Mouse (Mus musculus): ENCODE measurements around the gene Pomgnt1.

Gene Pomgnt1

GRCm38 (mm10) chr4:116123602-116124519 is at the start of gene Pomgnt1, which contains the start of gene Rad54l:
Pomgnt1 (plus strand) TSS chr4:116123840.
Rad54l (minus strand) TSS chr4:116123690.
- DNase-seq (ENCODE audit: low spot score) = peak; percentile 80

GRCm38 (mm10) chr4:116074145-116074675 is 49.4 kb upstream of the Pomgnt1 start:
- no peak for DNase-seq (ENCODE audit: low spot score)

- DNase-seq (ENCODE audit: low spot score) = peak; percentile 95
Measured at GRCm38 (mm10) chr4:116074861-116075620, 48.6 kb upstream of the Pomgnt1 start, which contains the start of the genes Uqcrh and Lrrc41. Uqcrh (minus strand) TSS chr4:116075071. Lrrc41 (plus strand) TSS chr4:116075269.

GRCm38 (mm10) chr4:116075631-116076368 is 47.8 kb upstream of the Pomgnt1 start:
- DNase-seq (ENCODE audit: low spot score) = peak; percentile 76

GRCm38 (mm10) chr4:116076369-116077231 is 47.0 kb upstream of the Pomgnt1 start:
- peak; percentile 46 for DNase-seq (ENCODE audit: low spot score)

GRCm38 (mm10) chr4:116077240-116078095 is 46.2 kb upstream of the Pomgnt1 start:
- no peak for DNase-seq (ENCODE audit: low spot score)

DNA sequence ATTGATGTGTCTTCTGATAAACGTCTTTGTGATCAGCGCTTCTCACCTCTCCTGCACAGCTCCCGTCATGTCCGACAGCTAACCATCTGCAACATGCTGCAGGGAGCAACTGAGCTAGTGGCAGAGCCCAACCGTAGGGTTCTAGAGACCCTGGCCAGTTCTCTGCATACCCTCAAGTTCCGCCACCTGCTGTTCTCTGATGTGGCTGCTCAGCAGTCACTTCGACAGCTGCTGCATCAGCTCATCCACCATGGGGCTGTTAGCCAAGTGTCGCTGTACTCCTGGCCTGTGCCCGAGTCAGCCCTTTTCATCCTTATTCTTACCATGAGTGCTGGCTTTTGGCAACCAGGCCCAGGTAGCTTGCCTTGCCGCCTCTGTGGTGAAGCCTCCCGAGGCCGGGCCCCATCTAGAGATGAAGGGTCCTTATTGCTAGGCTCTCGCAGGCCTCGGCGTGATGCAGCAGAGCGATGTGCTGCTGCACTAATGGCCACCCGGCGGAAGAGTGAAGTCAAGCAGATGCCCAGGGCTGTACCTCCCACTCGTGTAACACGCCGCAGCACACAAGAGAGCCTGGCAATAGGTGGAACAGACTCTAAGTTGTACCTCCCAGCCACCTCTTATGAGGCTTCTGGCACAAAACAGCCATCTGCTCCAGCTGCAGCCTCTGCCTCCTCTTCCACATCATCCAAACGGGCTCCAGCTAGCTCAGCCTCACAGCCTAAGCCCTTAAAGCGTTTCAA is 35.0 kb upstream of the Pomgnt1 start:
- no peak for DNase-seq (ENCODE audit: low spot score)

DNA sequence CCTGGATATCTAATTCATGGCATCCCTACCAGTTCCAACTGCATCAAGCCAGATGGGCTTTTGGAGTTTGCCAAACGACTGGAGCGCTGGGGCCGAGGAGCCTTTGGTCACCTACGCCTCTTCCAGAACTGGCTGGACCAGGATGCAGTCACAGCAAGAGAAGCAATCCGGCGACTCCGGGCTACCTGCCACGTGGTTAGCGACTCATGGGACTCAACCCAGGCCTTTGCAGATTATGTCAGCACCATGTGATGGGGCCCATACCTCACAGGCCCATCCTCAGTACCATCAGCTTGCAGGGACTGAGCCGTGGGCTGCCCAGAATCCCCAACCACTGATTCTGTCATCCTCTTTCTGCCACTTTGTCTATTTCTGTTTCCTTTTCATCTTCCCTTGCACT is 27.3 kb upstream of the Pomgnt1 start:
- DNase-seq (ENCODE audit: low spot score) = no peak

DNA sequence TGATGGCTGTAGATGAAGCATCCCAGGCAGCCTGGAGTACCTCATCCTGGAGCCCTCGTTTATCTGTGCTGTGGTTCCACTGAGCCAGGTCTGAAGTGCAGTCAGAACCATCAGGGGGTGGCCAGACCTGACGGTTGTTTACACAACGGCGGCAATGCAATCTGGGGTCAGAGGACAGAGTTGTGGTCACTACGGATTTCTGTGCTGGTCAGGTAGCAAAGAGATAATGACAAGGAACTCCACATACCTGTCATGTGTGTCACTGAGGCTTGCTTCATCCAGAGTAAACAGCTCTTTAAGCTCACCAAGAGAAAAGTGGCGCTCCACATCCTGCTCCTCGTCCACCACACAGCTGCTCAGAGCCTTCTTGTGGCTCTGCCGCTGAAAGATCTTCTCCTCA is 26.4 kb upstream of the Pomgnt1 start:
- DNase-seq (ENCODE audit: low spot score) = peak; percentile 29

GRCm38 (mm10) chr4:116100959-116101358 is 22.7 kb upstream of the Pomgnt1 start:
- no peak for DNase-seq (ENCODE audit: low spot score)

DNA sequence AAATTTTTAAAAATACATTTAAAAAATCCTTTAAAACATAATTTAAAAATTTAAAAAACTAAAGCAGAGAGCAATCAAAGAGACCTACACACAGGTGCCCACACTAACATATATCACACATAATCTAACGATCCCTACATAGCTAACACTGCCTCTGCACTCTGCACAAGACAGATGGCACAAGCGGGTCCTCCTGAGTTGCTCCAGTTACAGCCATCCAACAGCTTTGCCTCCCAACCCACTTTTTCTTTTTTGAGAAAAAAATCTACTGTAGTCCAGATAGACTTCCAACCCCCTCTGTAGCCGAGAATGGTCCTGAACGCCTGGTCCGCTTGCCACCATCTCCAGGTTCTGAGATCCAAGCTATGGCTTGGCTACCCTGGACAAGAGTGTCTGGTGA is 18.4 kb upstream of the Pomgnt1 start:
- DNase-seq (ENCODE audit: low spot score) = no peak

GRCm38 (mm10) chr4:116110695-116111094 is 12.9 kb upstream of the Pomgnt1 start:
- DNase-seq (ENCODE audit: low spot score) = no peak

GRCm38 (mm10) chr4:116111486-116111885 is 12.2 kb upstream of the Pomgnt1 start:
- no peak for DNase-seq (ENCODE audit: low spot score)

GRCm38 (mm10) chr4:116122762-116123161 is 878 bp upstream of the Pomgnt1 start:
- DNase-seq (ENCODE audit: low spot score) = no peak

- DNase-seq (ENCODE audit: low spot score) = no peak
Measured at GRCm38 (mm10) chr4:116125803-116126386, 2.3 kb downstream of the Pomgnt1 start.

GRCm38 (mm10) chr4:116127956-116128355 is 4.3 kb downstream of the Pomgnt1 start:
- DNase-seq (ENCODE audit: low spot score) = no peak

DNA sequence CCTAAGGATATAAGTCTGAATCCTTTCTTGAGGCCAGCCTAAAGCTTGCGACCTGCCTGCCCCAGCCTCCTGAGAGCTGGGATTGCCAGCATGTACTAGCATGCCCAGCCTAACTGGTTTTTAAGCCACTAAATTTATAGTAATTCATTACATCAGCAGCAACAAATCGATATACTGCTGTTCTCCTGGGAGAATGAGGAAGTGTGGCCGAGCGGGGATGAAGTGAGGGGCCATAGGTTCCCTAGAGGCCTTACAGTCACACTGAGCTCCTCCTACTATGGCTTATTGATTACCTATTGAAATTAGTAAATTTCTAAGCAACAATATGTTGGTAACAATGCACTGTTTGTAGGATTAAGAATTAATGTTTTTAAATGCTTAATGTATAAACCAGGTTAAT is 9.5 kb downstream of the Pomgnt1 start:
- DNase-seq (ENCODE audit: low spot score) = no peak

GRCm38 (mm10) chr4:116134990-116135389 is 11.3 kb downstream of the Pomgnt1 start:
- no peak for DNase-seq (ENCODE audit: low spot score)

All from urinary bladder, postnatal 14 days (tissue).